Mouse (Mus musculus) ES-E14 (cell line): Measurements from ENCODE around the gene Ulk4. TPM values are rescaled to one million over a fixed set of nuclear protein-coding genes. Genes with fewer than 3 reads are reported as not detected.

Source experiments
- DNase-seq: peaks from one replicate; pipeline ENCODE4 v3.0.0-alpha.2; 2013; ENCODE audit warnings: low read depth, low spot score
- H3K27ac ChIP-seq: 2 replicates; pipeline ENCODE4 v1.5.1; 2012; ENCODE audit warnings: low read depth, mild to moderate bottlenecking, low read length, moderate library complexity, mixed read lengths; ENCODE audit not compliant: poor library complexity, insufficient read depth, severe bottlenecking
- H3K36me3 ChIP-seq: 2 replicates; pipeline ENCODE4 v1.6.1; 2012; ENCODE audit warnings: mild to moderate bottlenecking, low read length, moderate library complexity, mixed read lengths; ENCODE audit not compliant: control insufficient read depth, poor library complexity, insufficient read depth, severe bottlenecking
- H3K4me1 ChIP-seq, 2 experiments: fragments of 150-350 bp in 1 of 2; sonication (generic) in 1 of 2; 2 replicates each; pipeline ENCODE4 v1.6.1; 2012; ENCODE audit warnings: low read length in 2 of 2, mild to moderate bottlenecking in 1 of 2, mixed read lengths in 1 of 2; ENCODE audit not compliant: control insufficient read depth in 2 of 2, insufficient read depth in 2 of 2, poor library complexity in 1 of 2
- H3K4me3 ChIP-seq, 2 experiments: fragments of 150-350 bp in 1 of 2; sonication (generic) in 1 of 2; 2 replicates each; pipeline ENCODE4 v1.5.1; 2012; ENCODE audit warnings: low read length in 2 of 2, low read depth in 1 of 2, mild to moderate bottlenecking in 1 of 2, mixed read lengths in 1 of 2; ENCODE audit not compliant: insufficient read depth in 1 of 2, poor library complexity in 1 of 2, severe bottlenecking in 1 of 2
- H3K9ac ChIP-seq: 2 replicates; pipeline ENCODE4 v1.6.1; 2012; ENCODE audit warnings: low read depth, mild to moderate bottlenecking, low read length, mixed read lengths; ENCODE audit not compliant: poor library complexity, insufficient read depth, severe bottlenecking
- H3K9me3 ChIP-seq: fragments of 150-350 bp; sonication (generic); 2 replicates; pipeline ENCODE4 v1.6.1; 2012; ENCODE audit warnings: low read depth, mild to moderate bottlenecking, low read length; ENCODE audit not compliant: control insufficient read depth, insufficient read depth
- CHD2 ChIP-seq: IDR thresholded peaks from 2 replicates; pipeline ENCODE4 v1.6.1; 2014; ENCODE audit warnings: mild to moderate bottlenecking, low read depth, low read length, inconsistent platforms
- HCFC1 ChIP-seq: IDR thresholded peaks from 2 replicates; pipeline ENCODE4 v1.6.1; 2012; ENCODE audit warnings: low read length, inconsistent platforms, borderline replicate concordance; ENCODE audit not compliant: insufficient read depth
- MAFK ChIP-seq: IDR thresholded peaks from 2 replicates; pipeline ENCODE4 v1.6.1; 2014; ENCODE audit warnings: mild to moderate bottlenecking, low read depth, low read length, inconsistent platforms; ENCODE audit not compliant: insufficient read depth
- ZC3H11A ChIP-seq: IDR thresholded peaks from 2 replicates; pipeline ENCODE4 v1.6.1; 2012; ENCODE audit warnings: low read depth, mild to moderate bottlenecking, inconsistent platforms, low read length, borderline replicate concordance
- ZNF384 ChIP-seq: IDR thresholded peaks from 2 replicates; pipeline ENCODE4 v1.6.1; 2012; ENCODE audit warnings: low read depth, low read length, inconsistent platforms
- in situ Hi-C, 2 experiments: fragments of 600-800 bp; cut with MboI; formaldehyde crosslinking; loops; one replicate each; pipeline ENCODE4 v1.15.1; 2025; ENCODE audit warnings: low sequenced_read_pairs in 2 of 2, inconsistent platforms in 1 of 2; ENCODE audit not compliant: unreplicated experiment in 2 of 2
- total RNA-seq: library from RNA; depleted of rRNA; stranded (reverse); fragments of 300-350 nt; gene quantifications from 2 replicates; pipeline ENCODE4 v1.2.3, GENCODE M21; 2012

The Ulk4 gene
- total RNA-seq, 1 experiment, result 31.5 TPM

DNA sequence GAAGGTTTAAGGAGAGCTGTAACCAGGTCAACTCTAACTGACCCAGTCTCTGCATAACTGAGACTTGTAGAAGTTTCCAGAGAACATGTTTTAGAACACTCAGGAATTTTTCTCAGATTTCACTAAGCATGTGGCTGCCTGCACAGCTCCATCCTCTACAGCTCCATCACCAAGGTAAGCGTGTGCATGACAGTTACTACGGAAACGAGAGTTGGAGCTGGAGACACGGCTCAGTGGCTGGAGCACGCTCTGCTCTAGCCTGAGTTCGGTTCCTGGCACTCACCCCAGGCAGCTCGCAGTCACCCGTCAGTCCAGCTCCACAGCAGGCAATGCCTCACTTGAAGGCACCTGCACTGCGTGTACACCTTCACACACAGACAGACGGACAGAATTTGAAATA, 175.5 kb downstream of the Ulk4 start:
- H3K4me3 ChIP-seq, result no peak overlapping the region
- H3K27ac ChIP-seq, result no peak overlapping the region
- TF ChIP-seq ZNF384, result no peak
- H3K4me1 ChIP-seq, result no peaks in the 10 kb centered on the region
- in situ Hi-C loops, result no loop called here
- no peaks in the 10 kb centered on the region for H3K36me3 ChIP-seq
- H3K9me3 ChIP-seq, result no peaks in the 10 kb centered on the region
- no peak overlapping the region for H3K9ac ChIP-seq
- no peak for DNase-seq

DNA sequence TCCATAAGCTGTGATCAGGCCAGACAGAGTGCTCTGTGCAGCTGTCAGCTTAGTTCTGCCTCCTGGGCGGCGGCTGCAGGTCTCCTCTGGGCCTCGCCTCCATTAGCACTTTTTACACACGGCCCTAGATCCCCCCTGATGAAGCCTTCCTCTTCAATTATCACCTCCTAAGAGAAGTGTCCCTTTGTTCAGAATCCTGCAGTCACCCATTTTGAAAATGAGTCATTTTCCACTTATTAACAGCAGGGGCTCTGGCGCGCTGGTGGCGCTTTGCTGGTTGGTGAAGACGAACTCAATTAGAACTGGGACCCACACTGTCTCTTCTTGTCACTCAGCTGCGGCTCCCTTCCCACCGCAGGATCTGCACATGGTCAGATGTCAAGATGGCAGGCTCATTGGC, 177.5 kb downstream of the Ulk4 start:
- no peak for DNase-seq
- Histone ChIP-seq H3K9ac (no peak overlapping the region), H3K27ac (no peak overlapping the region), H3K36me3 (no peaks in the 10 kb centered on the region), H3K9me3 (no peaks in the 10 kb centered on the region), H3K4me3 (no peak overlapping the region), H3K4me1 (no peaks in the 10 kb centered on the region)
- TF ChIP-seq MAFK (no peak), CHD2 (no peak), HCFC1 (no peak), ZC3H11A (no peak), ZNF384 (no peak)
- in situ Hi-C loops, result no loop called here

DNA sequence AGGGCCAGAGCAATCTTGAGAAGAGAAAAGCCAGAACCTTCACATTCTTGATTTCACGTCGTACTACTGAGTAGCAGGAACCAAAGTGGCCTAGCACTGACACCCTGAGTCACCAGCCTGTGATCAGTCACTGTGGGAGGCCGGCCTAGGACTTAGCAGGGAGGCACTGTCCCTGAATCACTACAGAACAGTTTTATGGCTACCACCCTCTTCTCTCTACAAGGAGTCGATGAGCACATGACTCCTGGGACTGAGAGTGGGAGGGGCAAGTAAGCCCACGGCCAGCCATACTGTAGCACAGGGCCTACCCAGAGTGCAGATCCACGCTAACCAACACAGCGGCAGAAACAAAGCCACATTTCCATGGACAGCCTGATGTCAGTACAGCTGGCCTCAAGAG, 183.2 kb downstream of the Ulk4 start:
- Histone ChIP-seq H3K36me3 (no peaks in the 10 kb centered on the region), H3K9me3 (no peaks in the 10 kb centered on the region), H3K27ac (no peak overlapping the region), H3K4me1 (no peaks in the 10 kb centered on the region), H3K4me3 (no peak overlapping the region), H3K9ac (no peak overlapping the region)
- TF ChIP-seq HCFC1 (no peak), CHD2 (no peak), ZNF384 (no peak), ZC3H11A (no peak), MAFK (no peak)
- in situ Hi-C loops, result no loop called here
- no peak for DNase-seq

DNA sequence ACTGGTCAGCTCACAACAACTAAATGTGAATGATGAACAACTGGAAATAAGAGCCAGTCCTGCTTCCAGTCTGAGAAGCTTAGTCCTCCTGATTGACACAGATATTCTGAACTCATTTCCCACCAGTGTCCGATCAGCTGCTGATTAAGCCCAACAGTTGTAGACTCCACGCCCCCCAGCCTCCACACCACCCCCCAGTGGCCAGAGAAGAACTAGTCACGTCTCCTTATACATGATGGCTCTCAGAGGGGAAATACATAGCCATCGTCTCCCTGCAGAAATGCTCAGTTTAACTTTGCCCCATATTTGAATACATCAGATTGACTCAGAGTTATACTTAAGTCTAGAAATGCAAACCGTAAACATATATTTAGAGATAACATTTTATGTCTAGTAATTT, 184.4 kb downstream of the Ulk4 start:
- in situ Hi-C loops, result no loop called here
- TF ChIP-seq CHD2 (no peak), MAFK (no peak), ZNF384 (no peak)
- no peaks in the 10 kb centered on the region for H3K4me1 ChIP-seq
- no peak for DNase-seq
- no peak overlapping the region for H3K4me3 ChIP-seq
- H3K9me3 ChIP-seq, result no peaks in the 10 kb centered on the region
- H3K36me3 ChIP-seq, result no peaks in the 10 kb centered on the region
- H3K9ac ChIP-seq, result no peak overlapping the region
- no peak overlapping the region for H3K27ac ChIP-seq

DNA sequence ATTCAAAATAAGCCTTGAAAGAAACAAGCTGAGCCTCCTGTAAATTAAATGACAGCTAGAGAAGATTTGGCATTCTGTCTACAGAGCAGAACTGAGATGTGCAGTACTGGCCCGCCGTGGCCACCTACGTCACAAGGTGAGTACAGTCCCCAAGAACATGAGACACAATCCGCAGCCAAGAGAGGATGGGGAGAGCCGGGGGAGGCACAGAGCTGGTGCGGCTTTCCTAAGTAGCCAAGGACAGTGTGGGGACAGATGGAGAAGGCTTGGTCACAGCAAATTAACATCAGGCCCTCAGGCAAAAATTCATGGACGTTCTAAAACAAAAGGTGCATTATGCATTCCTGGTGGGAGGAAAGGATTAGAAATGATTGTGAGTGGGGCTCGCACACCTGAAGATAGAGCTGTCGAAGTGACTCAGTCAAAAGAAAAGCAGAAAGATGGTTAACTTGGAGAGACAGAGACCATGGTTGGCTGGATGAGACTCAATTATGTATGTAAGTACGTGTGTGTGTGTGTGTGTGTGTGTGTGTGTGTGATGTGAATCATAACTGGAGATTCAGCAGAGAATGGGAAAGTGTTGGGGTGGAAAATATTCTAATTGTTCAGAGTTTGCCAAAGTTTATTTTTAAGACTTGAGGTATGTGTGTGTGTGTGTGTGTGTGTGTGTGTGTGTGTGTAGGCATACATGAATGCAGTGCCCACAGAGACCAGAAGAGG, 185.8 kb downstream of the Ulk4 start:
- TF ChIP-seq ZNF384, result no peak
- no peak for TF ChIP-seq MAFK
- H3K4me3 ChIP-seq, result no peak overlapping the region
- H3K4me1 ChIP-seq, result no peaks in the 10 kb centered on the region
- H3K27ac ChIP-seq, result no peak overlapping the region
- H3K9me3 ChIP-seq, result no peaks in the 10 kb centered on the region
- no peaks in the 10 kb centered on the region for H3K36me3 ChIP-seq
- no peak for DNase-seq
- in situ Hi-C loops, result no loop called here
- no peak overlapping the region for H3K9ac ChIP-seq
